Mouse (Mus musculus): Measurements from ENCODE around the gene Timp2.

GRCm38 (mm10) chr11:118276328-118276727 lies 79.2 kb downstream of the Timp2 start:
- TF ChIP-seq EP300 (IDR thresholded peaks at IDR 0.05; ENCODE audit: insufficient read depth, low read depth, low read length): no peak
- TF ChIP-seq CTCF (IDR thresholded peaks at IDR 0.05; ENCODE audit: low read depth, low read length): no peak
- no peak for TF ChIP-seq POLR2A (IDR thresholded peaks at IDR 0.05; ENCODE audit: insufficient read depth, low read length)
